Mouse (Mus musculus): Measurements from ENCODE around the gene Syngap1.
"Not testable (repeated sequence)": the region's sequence is repeated elsewhere in the genome, so short reads cannot be mapped to it uniquely, and the experiment has no call there.

Gene Syngap1

DNA sequence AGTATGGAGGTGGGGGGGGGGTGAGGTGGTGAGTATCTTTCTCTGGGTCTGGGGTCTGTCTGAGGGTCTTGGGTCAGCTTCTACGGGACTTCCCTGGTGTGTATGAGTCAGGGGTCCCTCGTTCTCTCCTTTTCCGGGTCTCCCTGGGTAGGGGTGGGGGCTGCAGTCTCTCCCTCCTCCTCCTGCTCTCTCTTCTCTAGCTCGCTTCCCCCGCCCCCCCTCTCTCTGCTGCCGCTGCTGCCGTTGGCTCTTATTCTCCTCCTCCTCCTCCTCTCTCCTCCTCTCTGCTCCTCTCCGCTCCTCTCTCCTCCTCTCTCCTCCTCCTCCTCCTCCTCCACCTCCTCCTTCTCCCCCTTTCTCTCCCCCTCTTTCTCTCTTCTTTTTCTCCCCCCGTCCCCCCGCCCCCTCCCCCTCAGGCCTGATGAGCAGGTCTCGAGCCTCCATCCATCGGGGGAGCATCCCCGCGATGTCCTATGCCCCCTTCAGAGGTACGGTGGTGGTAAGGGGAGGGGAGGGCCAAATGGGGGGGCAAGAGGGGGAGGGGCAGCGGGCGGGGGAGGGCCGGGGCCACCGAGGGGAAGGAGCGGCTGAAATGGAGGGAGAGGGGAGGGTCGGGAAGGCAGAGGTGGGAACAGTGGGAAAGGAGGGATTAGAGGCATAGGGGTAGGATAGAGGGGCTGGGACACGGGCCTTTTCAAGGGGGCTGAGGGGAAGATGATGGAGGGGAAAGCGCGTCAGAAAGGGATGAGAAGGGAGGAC lies at the start of gene Syngap1:
Gene Syngap1 (plus strand): TSS at position 223 of the 759 bp plus-strand sequence.
- DNase-seq (ENCODE audit: low spot score in 2 of 2): peak in 1 of 2 experiments; percentile 55

DNA sequence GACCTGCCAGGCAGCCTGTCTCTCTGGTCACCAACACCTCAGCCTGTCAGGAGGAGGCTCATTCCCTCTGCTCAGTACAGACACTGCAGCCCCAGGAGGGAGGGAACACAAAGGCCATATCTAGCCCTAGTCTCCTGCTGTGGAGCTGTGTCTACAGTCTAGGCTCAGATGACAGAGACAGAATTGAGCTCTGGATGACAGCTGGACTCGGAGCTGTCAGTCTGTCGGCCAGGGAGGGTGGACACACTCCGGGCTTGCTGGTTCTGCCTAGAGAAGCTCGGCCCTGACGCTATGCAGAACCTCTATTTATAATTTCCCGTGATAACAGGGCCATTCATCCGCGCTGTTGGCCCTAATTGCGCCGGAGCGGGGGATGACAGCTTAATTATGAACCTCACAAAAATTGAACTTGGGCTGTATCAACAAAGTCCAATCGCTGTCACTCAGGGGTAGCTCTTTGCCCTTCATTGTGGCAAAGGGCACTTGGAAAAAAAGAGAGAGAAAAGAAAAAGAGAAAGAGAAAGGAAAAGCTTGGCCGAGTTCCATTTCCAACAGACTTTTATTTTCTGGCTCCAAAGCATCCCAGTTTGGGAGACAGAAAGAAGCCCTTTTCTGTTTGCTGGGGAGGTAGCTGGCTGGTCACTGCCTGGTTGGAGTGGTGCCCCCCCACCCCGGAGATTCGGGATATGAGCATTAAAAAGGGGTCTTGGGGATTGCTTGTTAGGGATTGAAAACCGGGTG lies 48.2 kb upstream of the Syngap1 start:
- DNase-seq (ENCODE audit: low spot score in 2 of 2): no peak

DNA sequence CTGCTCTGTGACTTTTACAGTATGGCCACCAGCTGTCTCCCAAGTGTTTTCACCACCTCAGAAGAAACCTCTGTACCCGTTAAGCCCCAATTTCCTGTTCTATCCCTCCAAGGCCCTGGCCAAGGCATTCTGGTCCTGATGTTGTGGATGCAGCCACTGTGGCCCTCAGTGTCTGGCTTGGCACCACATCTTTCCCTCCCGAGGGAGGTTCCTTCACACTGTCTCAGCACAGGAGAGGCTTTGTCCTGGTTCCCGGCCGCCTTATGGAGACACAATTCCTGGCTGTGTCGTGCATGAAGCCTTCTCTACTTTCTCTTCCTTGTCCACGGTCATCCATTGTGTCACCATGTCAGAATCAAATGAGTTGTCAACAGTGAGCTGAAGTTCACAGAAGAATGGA lies 47.6 kb upstream of the Syngap1 start:
- no peak for DNase-seq (ENCODE audit: low spot score in 2 of 2)

DNA sequence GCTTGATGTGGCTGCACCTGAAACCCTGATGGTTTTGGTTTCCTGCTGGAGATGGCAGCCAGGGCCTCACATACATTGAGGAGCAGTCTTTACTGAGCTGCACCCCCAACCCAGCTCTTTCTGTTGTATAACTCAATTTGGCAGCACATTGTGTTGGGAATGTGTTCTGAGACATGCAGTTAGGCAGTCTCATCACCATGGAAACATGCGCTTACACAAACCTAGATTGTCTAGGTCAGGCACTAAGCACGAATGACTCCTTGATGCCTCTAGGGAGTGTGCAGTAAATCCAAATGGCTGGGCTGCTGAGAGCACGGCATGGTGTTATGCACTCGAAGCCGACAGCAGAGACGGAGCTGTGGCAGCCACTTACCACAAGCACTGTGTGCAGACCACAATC lies 46.7 kb upstream of the Syngap1 start:
- DNase-seq (ENCODE audit: low spot score in 2 of 2): no peak

DNA sequence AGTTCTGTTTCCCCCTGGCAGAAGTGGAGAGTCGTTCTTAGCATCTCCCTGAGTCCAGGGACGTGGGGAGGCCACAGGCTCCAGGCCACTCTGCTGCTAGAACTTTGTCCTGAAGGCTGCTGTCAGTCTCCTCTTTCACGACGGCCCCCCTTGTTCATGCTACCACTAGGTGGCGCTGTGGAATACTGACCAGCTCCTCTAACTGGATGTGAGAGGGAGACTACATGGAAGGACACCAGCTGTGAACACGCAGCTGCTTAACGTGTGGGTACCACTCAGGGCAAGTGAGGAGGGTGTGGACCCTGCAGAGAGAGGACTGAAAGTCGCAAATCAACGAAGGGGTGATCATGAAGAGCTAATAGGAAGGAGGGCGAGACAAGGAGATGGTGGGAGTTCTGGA lies 45.5 kb upstream of the Syngap1 start:
- DNase-seq (ENCODE audit: low spot score in 2 of 2): peak; percentile 62 to 80

DNA sequence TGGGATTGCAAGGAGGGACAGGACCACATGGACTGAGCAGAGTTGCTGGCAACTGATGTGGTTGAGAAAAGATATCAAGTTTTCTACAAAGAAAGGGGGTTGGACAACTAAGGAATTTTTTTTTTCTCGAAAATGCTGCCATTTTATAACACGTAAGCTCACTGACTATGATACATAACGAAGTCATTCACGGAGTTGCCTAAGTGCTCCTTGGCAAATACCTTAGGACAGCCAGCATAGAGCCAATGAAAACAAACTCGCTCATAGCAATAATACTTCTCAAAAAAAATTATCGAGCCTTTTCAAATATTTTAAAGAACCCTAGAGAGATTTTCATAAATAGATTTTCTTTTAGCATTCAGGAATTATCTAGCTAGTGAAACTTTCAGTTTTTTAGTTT lies 40.1 kb upstream of the Syngap1 start:
- no peak for DNase-seq (ENCODE audit: low spot score in 2 of 2)

DNA sequence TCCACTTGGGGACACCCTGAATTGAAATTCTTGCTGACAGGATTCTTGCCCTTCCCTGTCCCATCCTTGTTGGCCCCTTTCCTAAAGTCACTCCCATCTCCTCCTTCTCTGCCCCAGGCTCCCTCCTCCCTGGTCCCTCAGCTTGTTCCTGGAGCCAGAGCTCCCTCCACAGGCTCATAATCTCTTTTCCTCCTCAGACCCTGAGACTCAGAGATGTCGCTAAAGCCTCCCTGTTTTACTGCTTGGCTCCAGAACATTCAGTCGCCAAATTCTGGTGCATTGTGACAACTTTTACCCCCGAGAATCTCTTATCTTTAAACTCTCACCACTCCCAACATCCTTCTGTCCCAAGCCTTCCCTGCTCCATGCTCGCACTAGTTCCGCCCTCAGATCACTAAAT lies 36.7 kb upstream of the Syngap1 start:
- DNase-seq (ENCODE audit: low spot score in 2 of 2): no peak

DNA sequence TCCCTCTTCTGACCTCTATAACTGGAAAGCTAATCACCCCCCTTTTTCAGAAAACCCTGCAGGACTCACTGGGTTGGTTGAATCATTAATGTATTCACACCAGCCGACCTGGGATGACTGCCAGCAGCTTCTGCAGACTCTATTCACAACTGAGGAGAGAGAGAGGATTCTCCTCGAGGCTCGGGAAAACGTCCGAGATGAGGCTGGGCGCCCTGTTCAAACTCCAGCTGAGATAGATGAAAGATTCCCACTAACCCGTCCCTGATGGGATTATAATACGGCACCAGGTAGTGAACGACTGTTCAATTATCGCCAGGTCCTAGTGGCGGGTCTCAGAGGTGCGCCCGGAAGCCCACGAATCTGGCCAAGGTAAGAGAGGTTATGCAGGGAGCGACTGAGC lies 33.5 kb upstream of the Syngap1 start:
- not testable (repeated sequence) for DNase-seq (ENCODE audit: low spot score in 2 of 2)

DNA sequence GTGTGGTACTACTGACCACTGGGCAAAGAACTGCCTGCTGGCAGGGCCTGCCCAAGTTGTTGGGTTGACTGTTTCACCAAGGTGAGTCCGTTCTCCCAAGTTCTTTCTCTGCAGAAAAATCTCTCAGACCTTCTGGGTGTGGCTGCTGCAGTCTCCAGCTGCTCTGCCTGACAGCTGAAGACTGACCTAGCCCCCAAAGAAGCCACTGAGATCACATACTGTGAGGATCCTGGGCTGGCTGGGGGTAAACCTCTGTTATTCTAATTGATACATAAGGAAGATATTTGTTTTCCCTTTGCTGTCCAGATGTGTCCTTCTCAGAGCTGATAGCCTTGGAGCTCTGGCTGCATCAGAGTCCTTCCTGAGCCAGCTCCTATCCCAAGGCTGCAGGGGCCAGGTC lies 25.8 kb upstream of the Syngap1 start:
- DNase-seq (ENCODE audit: low spot score in 2 of 2): no peak

DNA sequence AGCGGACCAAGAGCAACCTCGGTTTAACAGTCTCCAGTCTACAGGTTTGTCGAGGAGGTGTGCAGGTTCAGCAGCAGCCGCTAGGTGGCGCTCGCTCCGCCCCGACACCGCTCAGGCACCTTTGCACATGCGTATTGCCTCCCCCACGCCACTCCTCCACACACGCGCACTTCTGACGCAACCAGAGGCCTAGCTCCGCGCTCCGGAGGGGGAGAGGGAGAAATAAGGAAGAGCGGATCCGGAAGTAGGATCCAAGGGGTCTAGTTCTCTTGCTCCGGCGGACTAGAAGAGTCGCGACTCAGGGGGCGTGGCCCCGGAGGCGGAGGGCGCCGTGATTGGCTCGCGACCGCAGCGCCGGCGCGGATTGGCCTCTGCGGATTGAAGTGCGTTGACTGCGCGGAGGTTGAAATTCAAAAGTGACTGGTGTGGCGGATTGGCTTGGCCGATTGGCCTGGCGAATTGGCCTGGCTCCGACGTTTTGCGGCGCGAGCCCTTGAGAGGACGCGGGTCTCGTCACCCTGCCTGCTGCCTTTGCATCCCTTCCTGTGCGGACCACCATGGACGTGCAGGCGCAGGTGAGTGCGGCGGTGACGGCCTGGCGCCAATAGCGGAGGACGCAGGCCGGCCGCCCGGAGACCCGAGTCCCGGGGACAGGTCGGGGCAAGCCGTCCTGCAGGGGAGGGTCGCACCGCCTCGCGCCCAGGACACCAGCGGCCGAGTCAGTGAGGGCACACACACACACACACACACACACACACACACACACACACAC lies 24.2 kb upstream of the Syngap1 start, which contains the start of gene Kifc5b:
Gene Kifc5b (plus strand): TSS at position 381 of the 772 bp plus-strand sequence.
- peak; percentile 99 for DNase-seq (ENCODE audit: low spot score in 2 of 2)

DNA sequence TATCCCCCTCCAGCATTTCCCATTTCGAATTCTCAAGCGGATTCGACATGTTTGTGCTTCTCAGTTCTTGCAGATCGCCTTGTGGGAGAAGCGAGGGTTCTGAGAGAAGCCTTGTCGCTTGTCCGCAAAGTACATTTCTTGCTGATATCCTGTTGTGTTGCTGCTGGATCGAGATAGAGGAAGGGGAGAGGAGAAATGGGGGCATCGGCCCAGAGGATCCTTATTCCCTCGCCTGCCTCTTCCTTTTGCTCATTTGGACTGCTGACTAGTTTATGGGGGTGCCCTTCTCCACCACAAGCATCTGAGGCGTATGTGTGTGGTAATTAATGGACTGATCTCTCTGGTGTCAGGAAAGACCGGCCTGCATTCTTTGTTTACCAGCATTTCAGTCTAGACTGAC lies 23.5 kb upstream of the Syngap1 start:
- DNase-seq (ENCODE audit: low spot score in 2 of 2): peak in 1 of 2 experiments; percentile 43

DNA sequence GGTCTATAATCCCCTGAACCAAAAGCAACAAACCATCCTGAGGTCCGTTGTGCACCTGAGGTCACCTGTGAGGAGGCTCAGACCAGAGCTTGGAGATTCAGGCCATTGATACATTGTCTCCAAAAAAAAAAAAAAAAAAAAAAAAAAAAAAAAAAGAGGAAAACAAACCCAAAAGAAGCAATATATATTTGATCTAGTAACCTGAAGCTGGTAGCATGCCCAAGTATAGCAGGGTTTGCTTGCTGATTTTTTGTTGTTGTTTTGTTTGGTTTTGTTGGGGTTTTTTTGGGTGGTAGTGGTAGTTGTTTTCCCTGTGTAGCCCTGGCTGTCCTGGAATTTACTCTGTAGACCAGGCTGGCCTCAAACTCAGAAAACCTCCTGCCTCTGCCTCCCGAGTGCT lies 22.7 kb upstream of the Syngap1 start:
- DNase-seq (ENCODE audit: low spot score in 2 of 2): no peak

DNA sequence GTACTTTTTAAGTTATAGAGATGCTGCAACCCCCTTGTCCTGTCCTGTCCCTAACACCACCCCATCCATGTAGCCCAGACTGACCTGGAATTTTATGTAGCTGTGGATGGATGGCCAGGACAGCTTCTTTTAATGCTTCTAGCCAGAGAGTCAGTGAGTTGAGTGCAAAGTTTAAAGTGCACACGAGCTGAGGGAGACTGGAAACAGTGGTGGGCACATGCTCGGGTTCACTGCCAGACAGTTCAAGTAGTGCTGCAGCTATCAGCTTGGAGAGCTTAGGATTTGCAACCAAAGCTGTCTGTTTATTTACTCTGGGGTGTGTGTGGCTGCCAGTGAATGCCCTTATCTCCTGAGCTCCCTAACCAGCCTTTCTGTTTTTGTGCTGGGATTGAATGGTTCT lies 21.5 kb upstream of the Syngap1 start:
- not testable (repeated sequence) for DNase-seq (ENCODE audit: low spot score in 2 of 2)

DNA sequence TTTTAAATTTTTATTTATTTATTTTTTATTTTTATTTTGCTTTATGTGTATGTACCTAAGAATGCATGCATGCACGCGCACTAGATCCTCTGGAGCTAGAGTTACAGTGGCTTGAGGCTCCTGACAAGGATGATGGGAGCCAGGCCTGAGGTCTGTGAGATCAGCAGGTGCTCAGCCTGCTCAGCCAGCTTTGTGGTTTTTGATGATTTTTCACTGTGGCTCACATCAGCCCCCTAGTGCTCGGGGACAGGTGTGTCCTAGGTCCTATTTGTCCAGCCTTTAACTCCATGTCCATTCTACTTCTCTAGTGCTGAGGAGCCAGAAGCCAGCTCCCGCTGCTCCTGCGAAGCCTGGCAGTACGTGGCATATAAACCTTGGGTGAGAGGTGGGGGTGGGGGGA lies 18.7 kb upstream of the Syngap1 start:
- DNase-seq (ENCODE audit: low spot score in 2 of 2): not testable (repeated sequence)

DNA sequence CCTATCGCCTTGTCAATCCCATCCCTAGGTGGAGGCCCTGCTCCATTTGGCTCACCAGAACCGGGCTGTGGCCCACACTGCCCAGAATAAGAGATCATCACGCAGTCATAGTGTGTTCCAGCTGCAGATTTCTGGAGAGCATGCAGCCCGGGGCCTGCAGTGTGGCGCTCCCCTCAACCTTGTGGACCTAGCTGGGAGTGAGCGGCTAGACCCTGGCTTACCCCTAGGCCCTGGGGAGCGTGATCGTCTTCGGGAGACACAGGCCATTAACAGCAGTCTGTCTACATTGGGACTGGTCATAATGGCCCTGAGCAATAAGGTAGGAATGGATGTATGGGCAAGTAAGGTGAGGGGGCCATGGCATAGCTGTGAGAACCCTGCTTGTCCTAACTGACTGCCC lies 15.6 kb upstream of the Syngap1 start:
- not testable (repeated sequence) for DNase-seq (ENCODE audit: low spot score in 2 of 2)

DNA sequence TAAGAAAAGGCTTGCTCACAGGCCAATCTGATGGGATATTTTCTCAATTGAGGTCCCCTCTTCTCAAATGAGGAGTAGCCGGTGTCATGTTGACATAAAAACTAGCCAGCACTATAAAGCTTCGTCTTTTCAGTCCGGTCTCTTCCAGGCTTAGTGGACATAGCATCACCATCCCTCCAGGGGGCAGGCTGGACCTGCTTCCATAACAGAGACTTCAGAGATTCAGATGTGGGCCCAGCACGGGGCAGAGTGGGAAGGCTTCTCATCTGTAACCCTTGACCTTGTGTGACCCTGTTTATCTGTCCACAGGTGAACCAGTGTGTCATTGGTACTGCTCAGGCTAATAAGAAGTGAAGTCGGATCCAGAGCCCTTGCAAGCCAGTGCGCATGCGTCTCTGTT lies 9.3 kb upstream of the Syngap1 start:
- DNase-seq (ENCODE audit: low spot score in 2 of 2): peak; percentile 17 to 65

DNA sequence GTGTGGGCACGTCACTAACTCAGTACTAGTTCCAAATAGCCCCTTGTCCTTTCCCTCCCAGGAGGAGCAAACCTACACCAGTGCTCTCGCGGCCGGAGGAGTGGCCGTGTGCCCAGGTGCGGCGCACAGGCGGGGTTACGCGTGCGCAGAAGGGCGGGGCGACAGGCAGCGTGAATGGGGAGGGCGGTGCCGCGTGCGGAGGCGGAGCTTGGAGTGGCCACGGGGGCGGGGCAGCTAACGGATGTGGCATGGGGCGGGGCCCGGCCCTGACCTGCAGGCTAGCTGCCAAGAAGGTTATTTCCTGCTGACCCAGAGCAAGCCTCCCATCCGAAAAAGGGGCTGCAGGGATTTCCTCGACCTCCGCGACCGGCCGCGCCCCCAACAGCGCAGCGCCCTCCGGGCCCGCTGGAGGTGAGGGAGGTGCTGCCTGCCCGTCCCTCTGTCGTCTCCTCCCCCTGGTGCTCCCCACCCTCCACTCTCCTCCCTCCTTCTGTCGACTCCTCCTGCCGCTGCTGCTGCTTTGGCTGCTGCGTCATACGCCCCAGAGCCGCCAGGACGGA lies 8.1 kb upstream of the Syngap1 start, which contains the start of gene Phf1:
Gene Phf1 (plus strand): TSS at position 214 of the 560 bp plus-strand sequence.
- peak; percentile 98 to 99 for DNase-seq (ENCODE audit: low spot score in 2 of 2)

DNA sequence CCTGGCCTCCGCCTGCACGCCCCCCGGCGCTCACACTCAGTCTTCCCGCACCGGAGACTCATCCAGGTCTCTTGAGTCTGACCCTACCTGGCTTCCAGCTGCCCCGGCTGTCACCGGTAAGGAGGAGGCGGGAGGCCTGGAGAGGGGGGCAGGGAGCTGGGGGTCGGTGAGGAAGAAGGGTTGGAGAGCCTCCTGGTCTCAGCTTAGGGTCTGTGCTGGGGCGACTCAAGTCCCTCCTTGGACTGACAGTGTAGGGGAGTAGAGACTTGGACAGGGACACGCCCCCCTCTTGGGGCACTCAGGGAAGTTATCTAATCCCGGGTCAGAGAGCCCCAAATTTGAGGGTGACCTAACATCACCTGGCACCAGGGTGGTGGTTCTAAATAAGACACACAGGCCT lies 7.6 kb upstream of the Syngap1 start:
- no peak for DNase-seq (ENCODE audit: low spot score in 2 of 2)

DNA sequence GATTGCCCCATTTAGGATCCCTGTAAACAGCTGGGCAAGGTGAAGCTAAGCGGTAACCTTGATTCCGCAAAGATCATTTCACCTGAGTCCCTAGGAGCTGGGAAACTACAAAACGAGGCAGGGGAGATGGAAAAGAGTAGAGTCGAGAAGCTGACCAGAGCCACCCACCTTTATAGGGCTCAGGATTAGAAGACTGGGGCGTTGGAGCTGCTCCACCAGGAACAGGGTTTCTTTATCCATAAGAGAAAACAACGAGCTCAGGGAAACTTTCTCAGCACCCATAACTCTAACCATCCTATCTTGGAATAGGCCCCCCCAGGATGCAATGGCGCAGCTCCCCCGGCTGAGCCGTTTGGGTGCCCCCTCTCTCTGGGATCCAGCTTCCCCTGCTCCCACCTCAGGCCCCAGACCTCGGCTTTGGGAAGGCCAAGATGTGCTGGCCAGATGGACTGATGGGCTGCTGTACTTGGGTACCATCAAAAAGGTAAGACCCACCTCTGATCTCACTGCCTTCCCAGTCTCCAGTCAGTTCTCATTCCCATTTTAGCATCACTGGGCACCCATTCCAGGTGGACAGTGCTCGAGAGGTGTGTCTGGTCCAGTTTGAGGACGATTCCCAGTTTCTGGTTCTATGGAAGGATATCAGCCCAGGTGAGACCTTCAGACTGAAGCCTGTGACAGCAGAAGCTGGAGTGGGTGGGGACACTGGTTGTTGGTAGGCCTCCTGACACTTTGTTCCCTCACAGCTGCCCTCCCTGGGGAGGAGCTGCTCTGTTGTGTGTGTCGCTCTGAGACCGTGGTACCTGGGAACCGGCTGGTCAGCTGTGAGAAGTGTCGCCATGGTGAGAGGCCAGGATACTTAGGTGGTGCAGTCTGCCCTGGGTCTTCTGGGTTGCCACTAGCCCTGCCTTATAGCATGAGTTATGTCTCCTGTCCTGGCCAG lies 6.9 kb upstream of the Syngap1 start:
- DNase-seq (ENCODE audit: low spot score in 2 of 2): no peak

DNA sequence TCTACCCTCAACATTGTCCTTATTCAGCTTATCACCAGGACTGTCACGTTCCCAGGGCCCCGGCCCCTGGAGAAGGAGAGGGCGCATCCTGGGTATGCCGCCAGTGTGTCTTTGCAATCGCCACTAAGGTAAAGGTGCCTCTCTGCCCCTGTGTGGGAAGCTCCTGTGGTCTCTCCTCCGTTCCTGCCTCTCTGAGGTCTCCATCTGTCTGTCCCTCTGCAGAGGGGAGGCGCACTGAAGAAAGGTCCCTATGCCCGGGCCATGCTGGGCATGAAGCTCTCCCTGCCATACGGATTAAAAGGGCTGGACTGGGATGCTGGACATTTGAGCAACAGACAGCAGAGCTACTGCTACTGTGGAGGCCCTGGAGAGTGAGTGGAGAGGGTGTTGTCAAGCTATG lies 6.0 kb upstream of the Syngap1 start:
- no peak for DNase-seq (ENCODE audit: low spot score in 2 of 2)

DNA sequence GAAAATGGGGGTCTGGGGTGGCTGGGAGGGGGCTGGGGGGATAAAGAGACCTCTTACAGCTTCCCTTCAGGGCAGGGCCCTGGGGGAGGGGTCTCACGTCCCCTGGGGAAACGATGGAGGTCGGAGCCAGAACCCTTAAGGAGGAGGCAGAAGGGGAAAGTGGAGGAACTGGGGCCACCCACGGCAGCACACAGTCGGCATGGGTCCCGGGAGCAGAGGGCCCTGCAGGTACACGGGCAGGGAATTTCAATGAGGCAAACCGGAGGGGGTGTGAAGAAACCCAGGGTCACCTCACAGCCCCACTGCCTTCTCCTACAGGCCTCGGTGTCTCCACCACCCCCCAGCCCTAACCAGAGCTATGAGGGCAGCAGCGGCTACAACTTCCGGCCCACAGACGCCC lies 4.6 kb upstream of the Syngap1 start:
- peak in 1 of 2 experiments; percentile 16 for DNase-seq (ENCODE audit: low spot score in 2 of 2)
